Comparison of ENCODE assay signal across 11 mouse cellular contexts in the genomic region with DNA sequence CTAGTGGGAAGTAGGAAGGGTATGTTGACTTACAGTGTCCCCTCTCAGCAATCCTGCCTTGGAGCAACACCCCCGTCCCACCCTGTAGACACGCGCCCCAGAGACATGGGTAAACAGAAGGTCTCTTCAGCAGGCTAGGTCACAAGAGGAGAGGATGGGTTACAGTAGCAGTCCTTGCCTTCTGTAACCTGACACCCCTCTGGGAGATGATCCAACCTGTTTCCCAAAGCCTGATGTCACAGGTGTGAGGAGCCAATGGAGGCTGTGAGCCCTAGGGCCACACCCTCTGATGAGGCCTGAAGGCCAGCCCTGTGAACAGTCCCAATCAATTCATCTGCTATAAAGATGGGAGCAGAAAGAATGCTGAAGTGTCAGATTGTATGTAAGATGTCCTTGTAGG.
DNase-seq lines count a peak whose midpoint lies in the region; ATAC-seq lines count a peak whose summit lies in the region.
"Had no signal": no experiment of that assay in that cellular context is flagged by ENCODE, and none has a peak within 500 bp of the region (broad histone marks: within the 10 kb centered on the region; RNA-seq: fewer than 3 reads in every experiment).

No protein-coding gene starts in this region.

- H3K9me3 ChIP-seq in lung, embryonic 15.5 days: no peaks in the 10 kb centered on the region
- H3K9me3 ChIP-seq in heart, embryonic 15.5 days (replicated peaks): no peaks in the 10 kb centered on the region
- H3K9me3 ChIP-seq: stomach, embryonic 15.5 days had no signal

- H3K36me3 ChIP-seq in lung, embryonic 15.5 days: 0 out of 2 replicates have a peak, but pooled peaks cover 4% of the 10 kb centered on the region
- peaks cover 21% of the 10 kb centered on the region for H3K36me3 ChIP-seq in heart, embryonic 15.5 days
- H3K36me3 ChIP-seq: stomach, embryonic 15.5 days had no signal

- H3K27me3 ChIP-seq in lung, embryonic 15.5 days: no peaks in the 10 kb centered on the region
- H3K27me3 ChIP-seq in heart, embryonic 15.5 days: no peaks in the 10 kb centered on the region
- H3K27me3 ChIP-seq: stomach, embryonic 15.5 days had no signal

- H3K4me2 ChIP-seq in lung, embryonic 15.5 days: no peak overlapping the region
- H3K4me2 ChIP-seq in heart, embryonic 15.5 days: no peak overlapping the region
- H3K4me2 ChIP-seq: stomach, embryonic 15.5 days had no signal

- H3K27ac ChIP-seq in lung, embryonic 15.5 days: no peak overlapping the region
- no peak overlapping the region for H3K27ac ChIP-seq in heart, embryonic 15.5 days
- H3K27ac ChIP-seq: stomach, embryonic 15.5 days had no signal

- 45% methylated on average over 3 of the region's 3 CpGs for WGBS in lung, embryonic 15.5 days
- WGBS in heart, embryonic 15.5 days: 51% methylated on average over 3 of the region's 3 CpGs

- H3K4me3 ChIP-seq in lung, embryonic 15.5 days: no peak overlapping the region
- no peak overlapping the region for H3K4me3 ChIP-seq in heart, embryonic 15.5 days
- H3K4me3 ChIP-seq: stomach, embryonic 15.5 days had no signal

- peaks cover 12% of the 10 kb centered on the region for H3K4me1 ChIP-seq in lung, embryonic 15.5 days
- peaks cover 32% of the 10 kb centered on the region for H3K4me1 ChIP-seq in heart, embryonic 15.5 days (replicated peaks)
- H3K4me1 ChIP-seq: stomach, embryonic 15.5 days had no signal

- peak; percentile 21 for DNase-seq in adrenal gland, postnatal 10 days
- DNase-seq in adrenal gland, adult (ENCODE audit: inconsistent age in 2 of 2, low spot score in 1 of 2): no peak
- no peak for DNase-seq in lung, postnatal 4 days
- DNase-seq in lung, postnatal 36 days: peak; percentile 28
- DNase-seq in cerebellum, postnatal 25 days: no peak
- DNase-seq in neural tube, embryonic 10.5 days (ENCODE audit: extremely low spot score, low spot score): no peak
- DNase-seq: kidney, adult 18-20 months had no signal

- 0 out of 2 replicates have a peak, but pooled peaks have one; percentile 28 for ATAC-seq in lung, embryonic 15.5 days (ENCODE audit: borderline replicate concordance, extremely low read depth, low FRiP score, low TSS enrichment)
- ATAC-seq in heart, embryonic 15.5 days (replicated peaks; ENCODE audit: insufficient number of reproducible peaks, insufficient read depth, low FRiP score, low read depth): 0 out of 2 replicates have a peak, but pooled peaks have one; percentile 40
- ATAC-seq: midbrain, embryonic 16.5 days had no signal

- no peak overlapping the region for H3K9ac ChIP-seq in lung, embryonic 15.5 days
- no peak overlapping the region for H3K9ac ChIP-seq in heart, embryonic 15.5 days
- H3K9ac ChIP-seq: stomach, embryonic 15.5 days had no signal

Comparison
In these comparisons a context has a peak if more than half of its experiments do, and no peak if none do; other contexts are left out.
1. DNase-seq: peak in adrenal gland, postnatal 10 days (single experiment) and lung, postnatal 36 days (single experiment); none in adrenal gland, adult (0 of 2), lung, postnatal 4 days (0 of 2), cerebellum, postnatal 25 days (0 of 2) and neural tube, embryonic 10.5 days (single experiment).